Mouse (Mus musculus) urinary bladder, adult 2 months (tissue): ENCODE data around the gene Slc6a3. TPM values are rescaled to one million over a fixed set of nuclear protein-coding genes. Genes with fewer than 3 reads are reported as not detected.

Source experiments
- DNase-seq: peaks from one replicate; pipeline ENCODE4 v3.0.0; 2022; ENCODE audit warnings: low spot score
- polyA plus RNA-seq: library from polyadenylated mRNA; depleted of rRNA; stranded (reverse); fragments of >200 nt; gene quantifications from 2 replicates; pipeline ENCODE4 v1.2.3, GENCODE M21; 2012; rRNA removed

The Slc6a3 gene
- 0.03 and 0.04 TPM in 2 replicates for polyA plus RNA-seq

DNA sequence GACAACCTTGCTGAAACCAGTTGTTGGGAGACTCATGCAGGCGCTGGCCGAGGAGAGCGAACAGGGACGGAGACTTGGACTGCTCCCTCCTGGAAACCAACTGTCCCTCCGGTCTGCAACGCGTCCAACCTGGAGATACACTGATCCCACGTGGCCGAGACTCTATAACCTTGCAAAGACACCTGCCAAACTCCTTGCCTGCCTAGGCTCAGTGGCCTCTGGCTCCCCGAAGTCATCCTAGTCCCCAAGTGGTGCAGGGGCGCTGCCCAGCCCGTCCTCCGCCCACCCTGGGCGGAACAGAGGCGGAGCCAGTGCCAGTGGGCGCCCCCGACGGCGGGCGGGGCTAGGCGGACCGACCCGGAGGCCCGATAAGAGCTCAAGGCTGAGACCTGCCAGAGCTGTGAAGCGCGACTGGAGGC lies at the start of gene Slc6a3:
Gene Slc6a3, plus strand, starts transcription at position 345 of the 419 bp plus-strand sequence.
- peak; percentile 52 for DNase-seq

DNA sequence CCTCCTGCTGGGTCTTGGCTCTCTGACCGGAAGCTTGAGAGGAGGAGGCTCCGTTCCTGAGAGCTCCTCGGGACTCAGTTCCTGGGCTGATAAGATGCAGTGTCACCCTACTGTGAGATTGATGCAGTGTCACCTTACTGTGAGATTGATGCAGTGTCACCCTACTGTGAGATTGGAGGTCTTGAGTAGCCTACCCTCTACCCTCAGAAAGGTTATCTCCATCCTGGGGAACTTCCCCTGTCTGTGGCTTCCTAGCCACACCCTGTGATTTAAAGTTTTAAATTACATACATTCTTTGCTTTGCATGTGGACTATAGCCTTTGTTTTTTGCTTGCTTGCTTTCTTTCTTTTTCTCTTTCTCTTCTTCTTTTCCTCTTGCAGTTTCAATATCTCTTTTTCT lies 48.4 kb upstream of the Slc6a3 start:
- DNase-seq, result no peak

DNA sequence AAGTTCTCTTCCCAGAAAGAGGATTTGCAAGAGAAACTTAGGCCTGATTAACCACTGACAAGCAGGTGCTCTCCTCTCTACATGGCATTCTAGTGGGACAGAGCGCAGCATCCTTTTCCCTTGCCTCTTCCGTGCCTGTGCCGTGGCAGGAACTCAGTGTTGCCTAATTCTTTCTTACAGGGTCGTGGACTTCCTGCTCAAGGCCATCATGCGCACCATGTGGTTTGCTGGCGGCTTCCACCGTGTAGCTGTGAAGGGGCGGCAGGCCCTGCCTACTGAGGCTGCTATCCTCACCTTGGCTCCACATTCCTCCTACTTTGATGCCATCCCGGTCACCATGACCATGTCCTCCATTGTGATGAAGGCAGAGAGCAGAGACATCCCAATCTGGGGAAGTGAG lies 47.8 kb upstream of the Slc6a3 start:
- DNase-seq, result no peak

DNA sequence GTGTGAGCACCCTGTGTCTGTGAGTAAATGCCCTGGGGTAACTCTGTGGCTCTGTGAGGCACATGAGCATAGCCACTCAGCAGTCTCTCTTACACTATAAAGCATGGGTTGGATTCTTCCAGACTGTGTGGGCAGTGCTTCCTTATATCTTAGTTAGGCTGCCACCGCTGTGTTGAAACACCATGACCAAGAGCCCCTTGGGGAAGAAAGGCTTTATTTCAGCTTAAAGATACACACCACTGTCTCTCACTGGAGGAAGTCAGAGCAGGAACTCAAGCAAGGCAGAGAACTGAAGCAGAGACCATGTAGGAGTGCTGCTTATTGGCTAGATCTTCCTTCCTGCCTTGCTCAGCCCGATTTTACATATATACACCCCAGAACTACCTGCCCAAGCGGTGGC lies 46.6 kb upstream of the Slc6a3 start:
- no peak for DNase-seq

DNA sequence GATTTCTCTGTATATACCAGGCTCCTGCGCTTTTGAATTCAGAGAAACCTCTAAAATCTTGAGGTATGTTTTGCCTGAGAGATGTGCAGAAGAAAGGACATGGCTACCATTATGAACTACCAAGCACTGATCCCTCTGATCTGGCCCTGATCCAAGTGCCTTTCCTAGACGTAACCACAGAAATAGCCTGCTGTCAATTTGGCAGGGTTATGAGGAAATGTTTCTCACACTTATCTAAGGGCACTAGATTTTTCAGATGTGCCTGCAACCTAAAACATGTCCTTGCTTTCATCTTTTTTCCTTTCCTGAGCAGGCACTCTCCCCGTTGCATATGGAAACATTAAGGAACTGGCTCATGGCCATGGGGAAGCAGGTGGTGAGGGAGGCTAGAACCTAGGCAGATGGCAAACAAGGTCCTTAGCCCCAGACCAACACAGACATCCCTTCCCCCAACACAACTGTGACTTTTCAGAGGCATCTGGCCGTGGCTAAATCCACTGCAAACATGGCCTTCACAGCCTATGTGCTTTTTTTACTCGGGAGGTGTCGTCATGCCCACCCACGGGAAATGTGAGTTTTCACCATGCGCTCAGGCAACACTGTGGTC lies 45.9 kb upstream of the Slc6a3 start:
- no peak for DNase-seq

DNA sequence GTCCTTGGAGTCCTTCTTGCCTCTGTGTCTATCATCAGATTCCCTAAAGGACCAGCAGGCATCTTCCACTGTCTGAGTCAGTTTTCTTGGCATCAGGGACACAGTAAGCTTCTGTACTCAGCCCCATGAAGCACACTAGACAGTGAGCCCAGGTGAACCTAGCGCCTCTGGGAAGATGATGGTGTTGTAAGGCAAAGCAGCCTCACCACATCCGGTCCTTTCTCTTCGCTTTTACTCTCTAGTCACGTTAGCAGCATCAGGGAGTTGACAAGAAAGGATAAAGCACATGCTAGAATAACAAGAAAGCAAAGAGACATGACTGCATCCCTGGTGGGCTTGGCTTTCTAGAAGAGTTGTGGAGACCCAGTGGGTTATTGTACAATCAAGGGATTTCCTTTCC lies 43.4 kb upstream of the Slc6a3 start:
- no peak for DNase-seq

DNA sequence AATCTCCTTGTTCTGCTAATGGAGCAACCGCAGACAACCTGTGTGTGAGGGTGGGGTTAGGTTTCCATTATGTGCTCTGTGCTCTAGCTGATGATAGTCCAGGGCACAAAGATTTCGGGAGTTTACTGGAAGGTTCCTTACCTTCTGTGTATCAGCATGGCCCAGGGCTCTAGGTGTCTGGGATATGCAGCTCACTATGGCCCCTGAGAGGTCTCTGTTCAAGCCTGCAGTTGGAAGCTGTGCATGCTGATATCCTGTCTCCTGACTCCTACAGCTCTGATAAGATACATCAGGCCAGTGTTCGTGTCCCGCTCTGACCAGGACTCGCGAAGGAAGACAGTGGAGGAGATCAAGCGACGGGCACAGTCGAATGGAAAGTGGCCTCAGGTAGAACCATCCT lies 42.0 kb upstream of the Slc6a3 start:
- DNase-seq, result no peak

DNA sequence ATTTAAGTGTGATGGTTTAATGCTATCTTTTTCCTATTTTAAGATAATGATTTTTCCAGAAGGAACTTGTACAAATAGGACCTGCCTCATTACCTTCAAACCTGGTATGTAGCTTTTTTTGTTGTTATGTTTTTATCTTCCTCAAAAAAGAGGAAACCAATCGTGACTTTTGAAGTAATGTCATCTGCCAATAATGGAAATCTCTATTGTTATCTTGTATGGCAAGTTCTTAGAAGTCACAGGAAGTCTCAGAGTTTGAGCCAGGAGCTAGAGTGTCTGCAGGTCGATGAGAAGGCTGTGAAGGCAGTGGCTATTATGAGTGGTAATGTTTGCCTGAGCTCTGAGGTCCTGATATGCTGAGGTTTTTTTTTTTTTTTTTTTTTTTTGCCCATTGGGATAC lies 40.4 kb upstream of the Slc6a3 start:
- DNase-seq, result no peak

DNA sequence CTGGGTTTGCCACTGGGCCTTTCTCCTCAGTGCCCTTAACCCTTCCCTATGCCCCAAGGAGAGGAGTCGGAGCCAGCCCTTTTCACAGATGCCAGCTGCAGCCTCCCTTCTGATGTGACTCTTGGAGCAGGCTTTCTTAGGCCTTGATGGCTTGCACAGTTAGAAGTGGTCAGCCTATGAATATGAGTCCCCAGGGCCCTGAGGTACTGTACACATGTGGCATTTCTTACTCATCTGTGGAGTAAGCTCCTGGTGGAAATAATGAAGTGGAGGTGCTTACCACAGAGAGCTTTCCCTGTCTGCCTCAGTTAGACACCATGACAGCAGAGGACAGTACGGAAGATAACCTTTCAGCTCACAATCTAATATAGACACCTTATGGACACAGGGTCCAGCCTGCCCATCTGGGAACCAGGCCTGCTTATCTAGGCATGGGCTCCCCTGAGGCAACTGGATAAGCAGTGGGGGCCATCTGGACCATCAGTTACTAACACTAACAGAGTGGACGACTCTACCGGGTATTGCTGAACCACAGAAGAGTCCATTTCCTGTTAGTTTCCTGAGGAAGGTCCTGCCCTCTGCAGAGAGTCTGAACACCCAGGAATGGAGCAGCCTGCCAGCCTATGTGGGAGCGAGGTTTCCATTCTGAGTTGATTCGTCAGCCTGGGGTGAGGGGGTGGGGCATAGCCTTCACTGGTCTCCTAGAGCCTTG lies 36.5 kb upstream of the Slc6a3 start:
- DNase-seq, result no peak

DNA sequence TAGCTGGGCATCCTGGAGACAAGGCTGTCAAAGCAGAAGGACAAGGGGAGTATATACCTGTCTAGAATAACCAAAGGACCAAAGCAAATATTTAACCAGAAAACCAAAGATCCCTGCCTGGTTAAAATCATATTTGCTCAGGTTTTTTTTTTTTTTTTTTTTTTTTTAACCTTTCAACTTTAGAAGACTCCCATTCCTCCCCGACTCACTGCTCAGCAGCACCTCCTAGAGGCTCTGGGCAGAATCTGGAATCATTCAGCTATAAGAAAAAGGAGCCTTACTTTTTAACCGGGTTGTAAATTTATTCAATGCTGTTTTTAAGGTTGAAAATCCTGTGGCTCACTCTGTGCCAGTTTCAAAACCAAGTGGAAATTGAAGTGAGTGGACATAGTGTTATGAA lies 33.8 kb upstream of the Slc6a3 start:
- no peak for DNase-seq

DNA sequence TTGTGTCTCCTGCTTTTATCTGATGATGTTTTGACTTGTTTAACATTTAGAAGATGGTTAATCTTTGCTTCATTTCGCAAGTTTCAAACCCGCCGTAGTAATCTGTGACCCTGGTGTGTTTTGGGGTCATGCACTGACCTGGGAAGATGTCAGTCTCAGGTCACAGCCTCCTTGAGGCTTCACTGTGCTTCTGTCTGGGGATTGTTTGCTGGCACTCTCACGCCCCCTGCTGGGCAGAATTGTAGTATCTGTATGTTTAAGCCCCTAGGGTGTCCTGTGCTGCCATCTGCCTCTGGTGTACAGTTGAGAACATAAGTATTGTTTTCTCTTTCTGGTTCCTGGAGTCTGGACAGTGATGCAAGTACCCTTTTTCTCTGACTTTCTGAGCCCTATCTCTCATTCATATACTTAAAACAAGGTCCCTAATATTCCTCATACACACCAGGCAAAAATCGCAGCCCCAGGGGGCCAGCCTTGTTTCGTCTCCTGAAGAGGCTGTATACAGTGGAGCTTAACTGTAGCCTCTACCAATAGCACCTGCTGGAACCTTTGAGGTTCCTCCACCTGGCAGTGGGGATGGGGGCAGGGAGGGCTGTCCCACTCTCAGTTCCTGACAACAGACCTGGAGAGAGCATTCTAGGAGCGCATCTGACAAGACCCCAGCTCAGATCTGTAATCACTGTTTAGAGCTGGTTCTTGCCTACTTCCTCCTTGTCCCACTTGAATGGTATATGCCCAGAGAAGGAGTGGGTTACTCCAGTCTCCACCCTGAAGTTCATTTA lies 30.7 kb upstream of the Slc6a3 start:
- peak; percentile 48 for DNase-seq

DNA sequence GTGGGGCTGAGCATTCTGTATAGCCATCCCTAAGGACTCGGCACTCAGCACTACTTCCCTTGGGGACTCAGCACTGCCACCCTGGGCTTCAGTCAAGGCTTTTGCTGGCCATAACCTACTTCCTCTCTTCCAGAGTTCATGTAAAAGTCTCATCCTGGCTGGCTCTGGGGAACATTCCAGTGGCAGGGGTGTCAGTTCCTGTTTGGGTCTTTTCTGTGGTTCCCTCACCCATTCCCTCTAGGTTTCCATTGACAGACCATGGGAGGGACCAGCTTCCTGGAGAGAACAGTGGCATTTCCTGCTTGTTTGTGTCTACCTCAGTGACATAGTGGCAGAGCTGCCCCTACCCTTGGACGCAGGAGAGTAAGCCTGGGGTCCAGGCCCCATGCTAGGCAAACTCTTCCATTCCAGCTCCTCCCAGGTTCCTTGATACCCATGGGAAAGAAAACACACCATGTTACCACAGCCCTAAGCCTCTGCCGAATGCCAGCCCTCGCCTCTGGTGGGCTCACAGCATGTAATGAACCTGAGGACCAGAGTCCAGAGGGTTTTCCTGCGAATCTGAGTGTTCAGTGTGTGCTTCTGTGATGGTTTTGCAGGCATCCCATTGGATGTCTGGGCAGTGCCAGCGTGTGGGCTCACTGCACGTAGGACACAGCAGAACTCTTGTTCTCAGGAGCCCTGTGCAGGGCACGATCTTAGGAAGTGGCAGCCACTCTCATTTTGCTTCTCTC lies 27.6 kb upstream of the Slc6a3 start:
- no peak for DNase-seq

DNA sequence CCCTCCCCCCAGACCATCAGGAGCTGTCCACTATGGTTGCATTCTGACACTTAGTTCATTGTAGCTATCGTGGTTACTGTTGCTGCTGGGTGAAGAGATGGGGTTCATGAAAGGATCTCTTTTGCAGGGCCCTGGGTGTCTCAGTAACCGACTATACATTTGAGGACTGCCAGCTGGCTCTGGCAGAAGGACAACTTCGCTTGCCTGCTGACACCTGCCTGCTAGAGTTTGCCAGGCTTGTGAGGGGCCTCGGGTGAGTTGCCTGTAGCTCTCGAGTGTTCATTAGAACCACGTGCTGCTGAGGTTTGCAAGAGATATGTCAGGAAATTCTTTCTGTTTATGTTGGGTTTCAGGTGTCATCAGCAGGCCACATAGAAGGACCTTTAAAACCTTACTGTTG lies 26.7 kb upstream of the Slc6a3 start:
- DNase-seq, result no peak

DNA sequence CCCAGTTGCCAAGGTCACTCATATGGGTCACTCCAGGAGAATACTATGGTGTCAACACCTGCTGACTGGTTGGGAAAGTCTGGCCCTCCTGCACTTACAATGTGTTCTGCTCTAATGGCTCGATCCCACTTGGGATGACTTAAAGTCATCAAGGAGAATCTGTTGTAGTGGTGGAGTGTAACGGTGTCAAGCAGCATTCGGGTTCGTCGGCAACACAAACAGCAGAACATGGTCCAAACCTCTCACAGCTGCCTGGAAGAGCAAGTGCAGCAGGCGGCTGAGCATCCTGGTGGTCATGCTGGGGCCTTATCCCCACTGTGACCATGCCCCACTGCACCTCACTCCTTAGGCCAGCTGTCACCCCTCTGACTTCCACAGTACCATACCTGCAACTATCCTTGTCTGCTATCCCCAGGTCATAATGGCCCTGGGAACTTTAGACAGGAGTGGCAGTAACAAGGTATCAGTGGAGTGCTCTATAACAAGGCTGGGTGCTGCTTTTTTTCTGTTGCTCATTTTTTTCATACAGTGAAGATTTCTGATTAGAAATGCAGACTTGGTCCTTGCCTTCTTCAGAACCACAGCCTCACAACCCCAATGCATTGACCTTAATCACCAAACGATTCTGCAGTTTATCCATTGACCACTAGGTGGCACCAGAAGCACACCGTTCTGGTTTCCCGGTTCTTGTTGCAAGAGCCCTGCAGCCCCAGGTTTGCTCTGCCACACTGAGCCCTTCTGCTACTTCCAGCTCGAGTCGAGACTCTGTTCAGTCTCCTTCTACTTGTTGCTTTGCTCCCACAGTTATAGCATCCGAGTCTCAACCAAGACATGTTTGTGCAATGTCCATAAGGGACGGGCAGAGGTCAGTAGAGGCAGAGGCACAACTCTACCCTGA lies 23.5 kb upstream of the Slc6a3 start:
- no peak for DNase-seq

DNA sequence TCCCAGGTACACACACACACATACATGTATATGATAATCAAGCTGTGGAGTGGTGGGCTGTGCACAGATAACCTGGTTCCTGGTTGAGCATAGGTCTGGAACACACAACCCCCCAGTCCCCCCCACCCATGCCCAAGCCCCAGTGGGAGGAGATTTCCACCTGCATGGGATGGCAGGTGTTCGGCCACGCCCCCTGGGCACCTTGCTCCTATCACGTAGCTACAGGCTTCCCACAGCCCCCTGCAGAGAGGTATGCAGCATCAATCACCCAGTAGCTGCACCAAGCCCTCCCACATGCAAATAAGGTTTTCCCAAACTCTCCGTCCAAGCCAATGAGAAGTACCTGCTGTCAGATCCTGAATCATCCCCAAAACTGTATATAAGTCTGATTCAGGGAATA lies 19.7 kb upstream of the Slc6a3 start:
- no peak for DNase-seq

DNA sequence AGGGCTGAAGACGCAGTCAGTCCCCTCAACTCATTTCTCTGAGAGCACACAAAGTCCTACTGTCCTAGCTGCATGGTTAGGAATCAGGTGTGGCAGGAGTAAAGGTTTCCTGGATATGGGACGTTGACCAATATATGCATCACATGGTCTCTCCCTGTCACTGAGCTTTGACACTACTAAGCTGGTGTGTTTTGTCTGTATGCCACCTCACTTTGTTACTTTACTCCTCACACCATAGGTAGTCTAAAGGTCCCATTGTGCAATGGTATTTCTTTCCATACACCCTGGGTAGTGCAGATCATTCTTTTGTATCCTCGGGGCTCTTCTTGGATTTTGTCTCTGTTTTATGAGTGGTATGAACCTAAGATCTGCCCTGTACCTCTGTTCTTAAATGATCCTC lies 2.8 kb upstream of the Slc6a3 start:
- DNase-seq, result no peak

DNA sequence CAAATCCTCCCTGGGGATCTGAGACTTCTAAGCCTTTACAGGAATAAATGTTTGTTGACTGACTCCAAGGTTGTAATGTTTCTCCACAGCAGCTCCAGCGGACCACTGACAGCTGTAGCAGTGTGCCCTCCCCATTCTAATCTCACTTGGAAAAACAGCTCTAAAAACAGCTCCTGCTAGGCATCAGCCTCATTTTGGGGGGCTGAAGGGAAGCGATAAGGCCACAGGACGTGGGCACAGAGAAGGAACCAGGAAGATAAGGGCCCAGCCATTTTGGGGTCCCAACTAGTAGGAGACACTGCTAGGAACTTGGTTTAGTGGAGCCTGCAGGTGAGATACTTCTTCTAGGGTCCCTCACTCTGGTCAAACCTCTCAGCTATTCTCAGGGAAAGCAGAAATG lies 1.3 kb upstream of the Slc6a3 start:
- no peak for DNase-seq

DNA sequence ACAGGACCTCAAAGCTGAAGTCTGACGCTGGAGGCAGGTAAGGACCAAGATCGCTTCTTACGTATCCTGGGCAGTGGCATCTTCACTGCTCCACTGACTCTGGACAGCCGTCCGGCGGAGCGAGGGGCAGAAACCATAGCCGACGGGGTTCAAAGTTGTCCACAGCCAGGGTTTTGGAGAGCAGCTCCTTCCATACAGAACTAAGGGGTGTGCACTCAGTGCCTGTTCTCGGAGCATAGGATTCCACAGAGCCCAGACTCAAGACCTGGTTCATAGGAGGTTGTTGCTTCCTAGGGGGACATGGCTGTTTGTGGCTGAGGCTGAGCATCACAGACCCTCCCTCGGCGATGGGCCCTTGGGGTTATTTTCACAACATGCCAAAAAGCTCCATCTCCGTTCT lies 277 bp downstream of the Slc6a3 start:
- DNase-seq, result no peak

DNA sequence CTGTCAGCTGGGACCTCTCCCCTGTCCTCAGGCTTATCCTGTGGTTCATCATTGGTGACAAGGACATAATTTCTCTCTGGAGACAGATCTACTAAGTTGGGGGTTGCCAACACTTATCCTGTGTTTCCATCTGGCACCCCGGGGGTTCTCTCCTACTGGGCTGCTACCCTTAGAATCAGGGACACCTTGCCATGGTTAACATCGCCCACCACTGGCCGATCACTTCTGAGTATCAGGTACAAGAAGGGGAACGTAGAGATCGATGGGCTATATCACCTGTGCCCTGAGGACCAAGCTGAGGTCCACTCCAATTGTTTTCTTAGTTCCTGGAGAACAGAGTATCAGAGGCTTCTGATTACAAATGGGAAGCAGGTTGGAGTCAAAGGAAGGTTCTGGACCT lies 27.7 kb downstream of the Slc6a3 start:
- DNase-seq, result no peak

DNA sequence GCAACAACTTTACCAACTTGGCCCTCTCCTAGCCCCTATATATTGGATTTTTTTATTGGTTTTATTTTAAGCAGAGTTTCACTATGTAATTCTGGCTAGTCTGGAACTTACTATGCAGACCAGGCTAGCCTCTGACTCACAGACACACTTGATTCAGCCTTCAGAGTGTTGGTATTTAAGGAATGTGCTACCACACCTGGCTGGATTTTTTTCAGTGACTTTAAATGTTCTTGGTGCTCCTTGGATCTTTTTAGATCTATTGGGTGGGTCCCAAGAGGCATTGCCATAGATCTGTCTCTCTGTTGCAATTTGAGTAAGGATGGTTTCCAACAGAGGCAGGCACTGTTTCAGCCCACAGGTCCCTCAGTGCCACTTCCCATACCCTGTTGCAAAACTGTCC lies 38.5 kb downstream of the Slc6a3 start:
- no peak for DNase-seq

DNA sequence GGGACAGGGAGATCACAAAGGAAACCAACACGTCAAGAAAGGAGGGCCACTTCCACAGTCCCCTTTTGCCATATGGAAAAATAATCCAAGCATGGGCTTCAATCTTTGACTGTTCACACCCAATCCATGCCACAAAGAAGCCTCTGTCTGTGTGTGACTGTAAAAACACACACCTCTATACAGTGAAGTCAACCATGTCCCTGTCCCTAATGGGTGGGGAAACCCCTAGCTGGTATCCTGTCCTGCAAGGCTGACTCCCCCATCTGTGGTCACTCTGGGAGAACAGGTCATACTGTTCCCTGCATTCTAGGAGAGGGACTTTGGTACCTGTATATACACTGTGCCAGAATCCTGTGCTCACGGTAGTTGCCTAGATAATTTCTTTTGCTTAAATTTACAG lies 40.7 kb downstream of the Slc6a3 start:
- DNase-seq, result no peak
